Mouse (Mus musculus) ES-E14 (cell line): ENCODE data around the gene Lemd1.

Experiments
- CHD2 ChIP-seq: IDR thresholded peaks from 2 replicates; pipeline ENCODE4 v1.6.1; 2014; ENCODE audit warnings: mild to moderate bottlenecking, low read depth, low read length, inconsistent platforms
- HCFC1 ChIP-seq: IDR thresholded peaks from 2 replicates; pipeline ENCODE4 v1.6.1; 2012; ENCODE audit warnings: low read length, inconsistent platforms, borderline replicate concordance; ENCODE audit not compliant: insufficient read depth
- MAFK ChIP-seq: IDR thresholded peaks from 2 replicates; pipeline ENCODE4 v1.6.1; 2014; ENCODE audit warnings: mild to moderate bottlenecking, low read depth, low read length, inconsistent platforms; ENCODE audit not compliant: insufficient read depth
- ZC3H11A ChIP-seq: IDR thresholded peaks from 2 replicates; pipeline ENCODE4 v1.6.1; 2012; ENCODE audit warnings: low read depth, mild to moderate bottlenecking, inconsistent platforms, low read length, borderline replicate concordance
- ZNF384 ChIP-seq: IDR thresholded peaks from 2 replicates; pipeline ENCODE4 v1.6.1; 2012; ENCODE audit warnings: low read depth, low read length, inconsistent platforms

GRCm38 (mm10) chr1:132206828-132207227, 15.6 kb downstream of the Lemd1 start:
- TF ChIP-seq CHD2 (no peak), MAFK (no peak), ZNF384 (no peak), ZC3H11A (no peak), HCFC1 (no peak)
